Mouse (Mus musculus): ENCODE results near the gene Abcb5.

GRCm38 (mm10) chr12:118902249-118902648 lies 64.0 kb downstream of the Abcb5 start:
- TF ChIP-seq CTCF (IDR thresholded peaks at IDR 0.05 in 2 of 3, conservative IDR thresholded peaks at IDR 0.05 in 1 of 3; ENCODE audit: control insufficient read depth in 1 of 3, insufficient read depth in 1 of 3, low read depth in 2 of 3, low read length in 3 of 3, poor library complexity in 1 of 3, severe bottlenecking in 1 of 3) (no peak), CHD2 (IDR thresholded peaks at IDR 0.05; ENCODE audit: low read length) (no peak), GATA1 (IDR thresholded peaks at IDR 0.05; ENCODE audit: low read depth, low read length) (no peak), USF2 (IDR thresholded peaks at IDR 0.05; ENCODE audit: borderline replicate concordance in 1 of 2, insufficient read depth in 1 of 2, low read depth in 1 of 2, low read length in 2 of 2) (no peak), POLR2A (IDR thresholded peaks at IDR 0.05; ENCODE audit: control insufficient read depth in 1 of 2, insufficient read depth in 1 of 2, low read depth in 1 of 2, low read length in 2 of 2, poor library complexity in 1 of 2) (no peak), TAL1 (IDR thresholded peaks at IDR 0.05; ENCODE audit: low read length) (no peak), BHLHE40 (IDR thresholded peaks at IDR 0.05; ENCODE audit: borderline replicate concordance, low read depth, low read length) (no peak), SIN3A (IDR thresholded peaks at IDR 0.05; ENCODE audit: low read length) (no peak), POLR2AphosphoS2 (IDR thresholded peaks at IDR 0.05; ENCODE audit: low read length) (no peak), MYC (IDR thresholded peaks at IDR 0.05; ENCODE audit: low read depth, low read length) (no peak), ZMIZ1 (IDR thresholded peaks at IDR 0.05; ENCODE audit: low read depth, low read length) (no peak), MAX (IDR thresholded peaks at IDR 0.05; ENCODE audit: low read length) (no peak), MXI1 (IDR thresholded peaks at IDR 0.05; ENCODE audit: low read depth, low read length) (no peak), MEF2A (IDR thresholded peaks at IDR 0.05; ENCODE audit: extremely low read depth, insufficient replicate concordance, low read depth, low read length, poor library complexity, severe bottlenecking) (no peak)
